Mouse (Mus musculus): Measurements from ENCODE around the gene Foxq1. TPM values are rescaled to one million over a fixed set of nuclear protein-coding genes. Genes with fewer than 3 reads are reported as not detected.

Gene Foxq1
- 1 to 10 TPM; 2.8 TPM for total RNA-seq (2021)
- long read RNA-seq, experiment 1, full-length matches to known transcripts: 1 of 1 reads
- long read RNA-seq, experiment 1, partial matches to known transcripts: 0 of 1 reads
- long read RNA-seq, experiment 1, other reads (novel, unspliced or antisense): 0 of 1 reads
- long read RNA-seq, experiment 2, full-length matches to known transcripts: 3 of 3 reads
- long read RNA-seq, experiment 2, partial matches to known transcripts: 0 of 3 reads
- long read RNA-seq, experiment 2, other reads (novel, unspliced or antisense): 0 of 3 reads

DNA sequence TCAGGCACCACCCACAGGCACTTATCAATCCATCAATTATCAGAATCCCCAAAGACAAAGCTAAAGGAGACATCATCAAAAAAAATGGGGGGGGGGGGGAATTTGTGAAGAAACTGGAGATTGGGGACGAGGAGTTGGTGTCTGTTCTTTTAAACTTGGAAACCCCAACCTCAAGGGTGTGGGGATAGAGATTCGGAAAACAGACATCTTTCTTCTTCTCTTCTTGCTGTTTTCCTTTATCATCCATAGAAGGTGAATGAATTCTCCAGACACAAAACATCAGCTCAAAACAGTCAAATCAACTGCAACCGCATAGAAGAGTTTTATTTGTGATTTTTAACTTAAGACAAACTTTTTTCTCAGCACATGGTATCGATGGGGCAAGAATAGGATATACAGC, at the start of gene Foxq1:
Gene Foxq1 (plus strand): TSS at position 301 of the 400 bp plus-strand sequence.
- Histone ChIP-seq H3K4me3 (no peak within 1 kb of the TSS), H3K27ac (no peak within 1 kb of the TSS)

DNA sequence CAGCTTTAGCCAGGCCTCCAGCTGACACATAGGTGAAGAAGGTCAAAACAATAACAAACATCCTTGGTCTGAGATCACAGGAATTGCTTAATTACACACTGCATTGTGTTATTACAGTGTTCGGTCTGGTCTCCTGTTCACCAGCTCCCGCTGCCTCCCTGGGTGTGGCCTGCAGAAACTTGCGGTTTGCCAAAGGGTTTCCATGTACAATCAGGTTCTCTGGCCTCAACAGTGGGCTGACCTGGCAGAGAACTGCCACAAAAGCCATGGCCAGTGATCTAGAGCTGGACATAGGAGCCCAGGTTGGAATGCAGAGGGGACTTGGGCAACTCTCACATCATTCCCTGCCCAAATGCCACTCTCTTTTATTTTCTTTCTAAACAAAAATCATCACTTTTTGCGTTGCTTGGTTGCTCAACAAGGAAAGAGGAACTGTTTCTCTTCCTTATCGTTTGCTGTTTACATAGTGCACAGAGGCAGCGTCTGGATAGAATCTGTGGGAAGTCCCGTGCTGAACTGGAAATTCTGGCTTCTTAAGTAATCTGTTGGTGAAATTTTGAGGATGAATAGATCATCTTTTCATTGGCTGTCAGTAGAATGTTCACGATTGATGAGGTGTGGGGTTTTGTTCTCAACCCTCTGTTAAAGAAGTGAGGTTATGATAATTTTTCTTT, 49.3 kb upstream of the Foxq1 start:
- no peak for TF ChIP-seq CTCF (conservative IDR thresholded peaks at IDR 0.05)
- no peak overlapping the region for H3K4me3 ChIP-seq
- H3K27ac ChIP-seq: no peak overlapping the region
- no peak for DNase-seq (ENCODE audit: low spot score in 2 of 2)

More for the DNA sequence above, at the start of gene Foxq1:
- no peak for TF ChIP-seq CTCF (conservative IDR thresholded peaks at IDR 0.05)
- no peak for DNase-seq (ENCODE audit: low spot score in 2 of 2)

DNA sequence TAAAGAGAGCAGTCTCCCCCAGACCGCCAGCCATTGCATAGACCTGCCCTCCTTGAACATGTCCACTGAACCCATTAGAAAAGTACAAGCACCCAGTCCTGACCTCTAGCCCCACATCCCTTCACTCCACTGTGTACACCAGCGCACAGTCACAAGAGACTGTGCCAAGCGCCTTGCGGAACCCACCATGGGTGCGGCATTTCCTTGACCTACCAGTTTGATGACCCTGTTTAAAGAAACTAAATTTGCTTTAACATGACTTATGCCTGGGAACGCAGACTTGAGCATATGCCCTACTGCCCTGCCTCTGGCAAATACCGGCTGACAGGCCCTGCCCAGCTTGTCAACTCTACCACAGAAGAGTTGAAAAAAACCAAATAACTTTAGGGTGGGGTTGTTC, 40.7 kb upstream of the Foxq1 start:
- TF ChIP-seq CTCF (conservative IDR thresholded peaks at IDR 0.05): no peak

DNA sequence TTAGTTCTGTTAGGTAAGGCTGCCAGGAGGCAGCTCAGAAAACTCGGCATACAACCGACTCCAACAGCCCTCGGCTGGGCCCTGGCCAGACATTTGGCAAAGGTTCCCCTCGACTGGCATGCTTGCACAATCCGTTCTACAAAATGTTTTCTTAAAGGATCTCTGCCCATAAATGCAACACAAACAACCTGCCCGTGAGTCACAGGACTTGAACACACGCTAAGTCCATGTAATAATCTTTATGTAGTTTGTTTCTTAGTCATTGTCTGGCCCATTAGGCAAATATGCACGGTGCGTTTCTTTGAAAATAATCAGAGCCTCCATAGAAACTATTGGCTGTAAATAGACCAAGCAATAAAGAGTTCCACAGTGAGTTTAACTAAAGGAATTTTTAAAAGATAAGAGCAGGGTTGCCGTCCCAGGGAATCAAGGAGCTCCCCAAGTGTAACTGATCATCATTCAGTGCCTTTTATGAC, 37.5 kb upstream of the Foxq1 start:
- Histone ChIP-seq H3K4me3 (no peak overlapping the region; the same call in 1 of the 2 replicates), H3K27ac (no peak overlapping the region)
- no peak for TF ChIP-seq CTCF (conservative IDR thresholded peaks at IDR 0.05)
- DNase-seq (ENCODE audit: low spot score in 2 of 2): peak in 1 of 2 experiments; percentile 15

More for the DNA sequence above, 40.7 kb upstream of the Foxq1 start:
- DNase-seq (ENCODE audit: low spot score in 2 of 2): no peak
- H3K27ac ChIP-seq: no peak overlapping the region
- H3K4me3 ChIP-seq: no peak overlapping the region

DNA sequence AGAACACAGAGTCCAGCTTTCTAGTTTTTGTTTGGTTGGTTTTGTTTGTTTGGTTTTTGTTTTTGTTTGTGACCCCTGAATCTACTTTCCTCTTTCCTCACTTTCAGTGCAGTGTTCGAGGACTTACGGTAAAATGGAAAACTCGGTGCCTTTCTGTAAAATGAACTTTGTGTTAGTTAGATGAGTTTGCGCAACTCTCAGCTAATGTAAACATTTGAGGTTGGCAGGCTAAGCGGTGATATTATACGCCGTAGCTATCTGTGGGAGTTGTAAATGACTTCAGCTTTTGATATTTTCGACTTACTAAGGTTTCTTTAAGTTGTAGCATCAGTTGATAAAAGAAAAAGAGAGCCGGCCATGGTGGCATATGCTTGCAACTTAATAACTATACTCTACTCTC, 37.0 kb upstream of the Foxq1 start:
- no peak for TF ChIP-seq CTCF (conservative IDR thresholded peaks at IDR 0.05)
- no peak overlapping the region for H3K4me3 ChIP-seq
- DNase-seq (ENCODE audit: low spot score in 2 of 2): no peak
- H3K27ac ChIP-seq: no peak overlapping the region

DNA sequence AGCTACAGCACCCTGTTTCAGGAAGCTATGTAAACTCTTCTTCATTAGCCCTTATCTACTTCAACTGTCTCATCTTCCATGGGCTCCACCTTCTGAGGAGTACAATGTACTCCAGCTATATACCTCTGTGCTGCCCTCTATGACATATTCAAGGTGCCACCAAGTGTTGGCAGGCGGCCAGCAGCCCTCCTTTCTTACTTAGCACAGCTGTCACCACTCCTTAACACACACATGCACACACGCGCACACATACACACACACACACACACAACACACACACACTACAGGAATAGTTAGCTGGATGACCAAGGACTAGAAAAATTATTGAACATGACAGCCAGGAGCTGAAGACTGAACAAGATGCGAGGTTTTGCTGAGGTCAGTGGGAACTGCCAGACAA, 31.0 kb upstream of the Foxq1 start:
- Histone ChIP-seq H3K4me3 (no peak overlapping the region), H3K27ac (no peak overlapping the region)
- DNase-seq (ENCODE audit: low spot score in 2 of 2): no peak
- TF ChIP-seq CTCF (conservative IDR thresholded peaks at IDR 0.05): no peak

DNA sequence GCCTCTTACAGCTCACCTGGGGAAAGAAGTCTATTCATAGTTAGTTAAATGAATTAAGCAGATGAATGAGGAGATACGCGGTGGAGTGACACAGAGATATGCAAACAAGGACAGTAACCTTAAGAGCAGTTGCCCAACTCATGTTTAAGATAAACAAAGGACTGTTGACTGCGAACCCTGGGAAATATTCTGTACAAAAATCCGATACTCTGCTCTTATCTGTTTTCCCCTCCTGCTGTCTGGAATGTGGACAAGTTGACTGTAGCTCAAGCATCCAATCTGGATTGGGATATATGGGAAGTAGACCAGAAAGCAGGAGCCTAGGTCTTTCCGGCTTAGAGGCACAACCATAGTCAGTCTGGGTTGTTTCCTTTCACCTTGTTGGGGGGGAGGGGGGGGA, 24.7 kb upstream of the Foxq1 start:
- H3K4me3 ChIP-seq: no peak overlapping the region
- TF ChIP-seq CTCF (conservative IDR thresholded peaks at IDR 0.05): no peak

DNA sequence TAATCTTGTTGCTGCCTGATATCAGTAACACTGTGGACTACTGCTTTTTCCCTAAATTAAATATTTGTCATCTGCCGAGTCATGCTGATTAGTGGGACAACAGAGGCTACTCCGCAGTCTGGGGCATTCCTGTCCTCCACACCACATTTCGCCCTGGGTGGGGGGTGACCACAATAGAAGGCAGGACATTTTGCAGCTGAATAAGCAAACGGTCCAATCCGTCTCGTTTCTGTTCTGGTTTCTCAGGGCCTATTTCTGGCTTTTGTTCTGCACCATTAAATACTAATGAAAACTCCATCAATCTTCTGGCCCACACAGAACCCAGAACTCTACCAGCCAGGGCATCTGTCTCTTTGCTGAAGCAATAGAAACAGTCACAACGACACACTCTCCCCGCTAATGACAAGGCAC, 24.3 kb upstream of the Foxq1 start:
- H3K27ac ChIP-seq: peak overlapping the region; percentile 32; the same call in 1 of the 2 replicates
- H3K4me3 ChIP-seq: no peak overlapping the region
- no peak for TF ChIP-seq CTCF (conservative IDR thresholded peaks at IDR 0.05)
- peak in 1 of 2 experiments; percentile 16 for DNase-seq (ENCODE audit: low spot score in 2 of 2)

More for the DNA sequence above, 24.7 kb upstream of the Foxq1 start:
- peak overlapping the region; percentile 32; the same call in 1 of the 2 replicates for H3K27ac ChIP-seq
- DNase-seq (ENCODE audit: low spot score in 2 of 2): no peak

DNA sequence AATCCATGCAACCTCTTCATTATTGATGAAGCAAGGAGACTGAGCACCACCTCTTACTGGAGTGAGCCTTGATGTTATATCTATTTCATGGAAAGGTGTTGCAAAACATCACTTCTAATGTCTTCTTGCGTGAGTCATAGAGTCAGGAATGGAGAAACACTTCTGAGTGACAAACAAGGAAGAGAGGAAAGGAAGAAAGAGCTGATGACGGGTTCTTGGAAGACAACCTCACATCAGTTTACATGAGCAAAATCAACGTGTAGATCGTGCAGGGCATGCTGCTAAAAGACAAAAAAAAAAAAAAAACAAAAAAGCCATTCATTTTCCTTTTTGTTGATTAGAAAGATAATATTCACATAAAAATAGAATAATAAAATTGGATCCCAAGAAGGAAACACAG, 21.2 kb upstream of the Foxq1 start:
- no peak for DNase-seq (ENCODE audit: low spot score in 2 of 2)
- H3K27ac ChIP-seq: no peak overlapping the region
- TF ChIP-seq CTCF (conservative IDR thresholded peaks at IDR 0.05): no peak
- no peak overlapping the region for H3K4me3 ChIP-seq

DNA sequence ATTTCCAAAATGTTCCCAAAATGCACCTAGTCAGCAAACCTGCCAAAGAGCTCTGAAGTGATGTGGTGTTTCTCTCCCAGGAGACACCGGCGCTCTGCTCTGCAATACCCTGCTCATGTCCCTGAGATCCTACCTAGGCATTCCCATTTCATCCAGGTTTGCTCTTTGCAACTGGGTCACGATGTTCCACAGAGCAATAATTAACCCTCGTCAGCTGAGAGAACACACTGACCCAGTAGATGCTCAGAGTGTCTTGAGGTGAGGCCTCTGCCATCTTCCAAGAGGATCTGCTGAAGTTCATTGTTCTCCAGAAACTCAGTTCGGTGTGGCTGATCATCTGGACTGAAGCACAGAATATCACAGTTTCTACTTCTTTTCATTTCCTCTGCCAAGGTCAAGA, 12.9 kb upstream of the Foxq1 start:
- H3K27ac ChIP-seq: no peak overlapping the region
- DNase-seq (ENCODE audit: low spot score in 2 of 2): no peak
- TF ChIP-seq CTCF (conservative IDR thresholded peaks at IDR 0.05): no peak
- H3K4me3 ChIP-seq: no peak overlapping the region

DNA sequence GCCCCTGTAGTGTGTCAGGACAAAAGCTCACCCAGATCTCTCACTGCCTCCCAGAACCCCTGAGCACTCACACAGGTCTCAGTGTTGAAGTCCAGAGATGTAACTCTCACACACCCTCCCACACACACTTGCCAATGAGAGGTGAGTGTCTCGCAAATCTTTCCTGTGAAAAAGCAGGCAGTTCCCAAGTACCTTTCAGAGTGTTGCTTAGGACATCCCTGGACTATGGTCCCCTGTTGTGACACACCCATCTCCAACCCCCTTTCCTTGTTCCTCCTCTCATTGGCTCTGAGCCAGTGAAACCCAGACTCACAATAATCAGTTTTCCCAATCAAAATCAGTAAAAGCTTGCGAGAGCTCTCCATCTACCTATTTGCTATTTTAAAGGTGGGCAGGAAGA, 9.2 kb upstream of the Foxq1 start:
- Histone ChIP-seq H3K4me3 (no peak overlapping the region), H3K27ac (no peak overlapping the region)
- no peak for DNase-seq (ENCODE audit: low spot score in 2 of 2)
- TF ChIP-seq CTCF (conservative IDR thresholded peaks at IDR 0.05): no peak

DNA sequence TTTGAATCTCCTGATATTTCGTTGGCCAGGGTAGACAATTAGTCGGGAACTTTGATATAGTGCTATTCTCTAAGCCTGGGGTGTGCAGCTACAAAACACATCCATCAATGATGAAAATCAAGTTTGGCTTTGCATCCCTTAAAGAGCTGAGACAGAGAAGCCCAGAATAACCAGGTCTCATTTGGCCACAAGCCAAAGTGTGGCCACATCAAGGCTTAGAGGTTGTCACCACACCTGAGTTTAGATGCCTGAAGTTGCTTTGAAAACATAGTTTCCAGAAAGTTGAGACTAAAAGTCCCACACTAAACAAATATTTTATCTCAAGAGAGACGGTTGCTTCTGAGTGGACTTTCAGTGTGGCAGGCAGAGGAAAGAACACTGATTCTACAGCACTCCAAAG, 8.7 kb upstream of the Foxq1 start:
- no peak for TF ChIP-seq CTCF (conservative IDR thresholded peaks at IDR 0.05)
- DNase-seq (ENCODE audit: low spot score in 2 of 2): no peak
- Histone ChIP-seq H3K27ac (no peak overlapping the region), H3K4me3 (no peak overlapping the region)

DNA sequence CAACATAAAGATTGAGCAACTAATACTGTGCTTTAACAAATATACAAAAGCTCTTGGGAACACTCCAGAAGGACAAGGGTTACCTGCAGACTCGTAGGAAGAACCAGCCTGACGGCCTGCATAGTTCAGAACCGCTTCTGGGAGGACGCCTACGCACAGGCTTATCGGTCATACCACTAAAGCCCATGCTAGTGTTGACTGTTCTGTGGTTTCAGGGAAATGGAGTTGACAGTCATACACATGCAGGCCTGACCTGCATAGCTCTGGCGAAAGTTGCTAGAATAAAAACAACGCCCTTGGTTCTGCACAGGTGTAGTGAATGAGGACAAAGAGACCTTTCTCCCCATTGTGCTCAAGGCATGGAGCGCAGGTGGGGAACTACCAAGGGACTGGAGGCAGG, 8.3 kb upstream of the Foxq1 start:
- Histone ChIP-seq H3K4me3 (no peak overlapping the region), H3K27ac (no peak overlapping the region)
- DNase-seq (ENCODE audit: low spot score in 2 of 2): no peak
- no peak for TF ChIP-seq CTCF (conservative IDR thresholded peaks at IDR 0.05)
